Mouse (Mus musculus): ENCODE data around the gene Hist1h2ah. TPM values are rescaled to one million over a fixed set of nuclear protein-coding genes. Genes with fewer than 3 reads are reported as not detected.

The Hist1h2ah gene
- polyA plus RNA-seq (2017; shearing (Covaris generic)) = not detected

GRCm38 (mm10) chr13:22035267-22036148 is at the start of gene Hist1h2ah, which contains the start of gene Hist1h2bk:
Hist1h2ah (minus strand) TSS chr13:22035568.
Hist1h2bk (plus strand) TSS chr13:22035870.

GRCm38 (mm10) chr13:22084140-22084539 is 48.8 kb upstream of the Hist1h2ah start, which contains the start of gene Vmn1r188:
Vmn1r188 (plus strand) TSS chr13:22084440.

DNA sequence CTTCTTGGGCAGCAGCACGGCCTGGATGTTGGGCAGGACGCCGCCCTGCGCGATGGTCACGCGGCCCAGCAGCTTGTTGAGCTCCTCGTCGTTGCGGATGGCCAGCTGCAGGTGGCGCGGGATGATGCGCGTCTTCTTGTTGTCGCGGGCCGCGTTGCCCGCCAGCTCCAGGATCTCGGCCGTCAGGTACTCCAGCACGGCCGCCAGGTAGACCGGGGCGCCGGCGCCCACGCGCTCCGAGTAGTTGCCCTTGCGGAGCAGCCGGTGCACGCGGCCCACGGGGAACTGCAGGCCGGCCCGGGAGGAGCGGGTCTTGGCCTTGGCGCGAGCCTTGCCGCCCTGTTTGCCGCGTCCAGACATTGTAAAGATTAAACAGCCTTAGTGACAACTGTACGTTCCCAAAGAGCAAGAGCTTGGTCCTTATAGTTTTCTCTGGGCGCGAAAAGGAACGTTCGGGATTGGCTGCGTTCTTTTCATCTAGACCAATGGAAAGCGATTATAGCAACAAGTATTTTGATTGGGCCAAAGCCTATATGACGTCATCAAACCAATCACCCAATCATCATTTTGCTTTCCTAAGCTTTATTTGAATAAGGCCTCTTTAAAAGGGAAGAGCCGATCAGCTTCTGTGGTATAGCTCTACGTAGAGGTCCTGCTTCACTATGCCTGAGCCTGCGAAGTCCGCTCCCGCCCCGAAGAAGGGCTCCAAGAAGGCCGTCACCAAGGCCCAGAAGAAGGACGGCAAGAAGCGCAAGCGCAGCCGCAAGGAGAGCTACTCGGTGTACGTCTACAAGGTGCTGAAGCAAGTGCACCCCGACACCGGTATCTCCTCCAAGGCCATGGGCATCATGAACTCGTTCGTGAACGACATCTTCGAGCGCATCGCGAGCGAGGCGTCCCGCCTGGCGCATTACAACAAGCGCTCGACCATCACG is 7.5 kb upstream of the Hist1h2ah start, which contains the start of the genes Hist1h2ag and Hist1h2bj:
Gene Hist1h2ag (minus strand): TSS at position 377 of the 935 bp plus-strand sequence.
Gene Hist1h2bj (plus strand): TSS at position 647 of the 935 bp plus-strand sequence.

DNA sequence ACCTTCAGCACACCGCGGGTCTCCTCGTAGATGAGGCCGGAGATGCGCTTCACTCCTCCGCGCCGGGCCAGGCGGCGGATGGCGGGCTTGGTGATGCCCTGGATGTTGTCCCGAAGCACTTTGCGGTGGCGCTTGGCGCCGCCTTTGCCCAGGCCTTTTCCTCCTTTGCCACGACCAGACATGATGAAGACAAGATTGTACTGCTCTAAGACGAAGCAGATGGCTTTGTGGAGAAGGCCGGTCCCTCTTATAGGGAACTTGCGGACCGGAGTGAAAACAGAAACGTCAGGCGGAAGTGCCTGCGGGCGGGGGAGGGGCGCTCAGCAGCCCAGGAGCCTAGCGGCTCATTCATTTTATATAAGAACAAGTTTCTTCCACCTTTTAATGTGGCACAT is 5.8 kb upstream of the Hist1h2ah start, which contains the start of gene Hist1h4i:
Gene Hist1h4i (minus strand): TSS at position 221 of the 395 bp plus-strand sequence.

DNA sequence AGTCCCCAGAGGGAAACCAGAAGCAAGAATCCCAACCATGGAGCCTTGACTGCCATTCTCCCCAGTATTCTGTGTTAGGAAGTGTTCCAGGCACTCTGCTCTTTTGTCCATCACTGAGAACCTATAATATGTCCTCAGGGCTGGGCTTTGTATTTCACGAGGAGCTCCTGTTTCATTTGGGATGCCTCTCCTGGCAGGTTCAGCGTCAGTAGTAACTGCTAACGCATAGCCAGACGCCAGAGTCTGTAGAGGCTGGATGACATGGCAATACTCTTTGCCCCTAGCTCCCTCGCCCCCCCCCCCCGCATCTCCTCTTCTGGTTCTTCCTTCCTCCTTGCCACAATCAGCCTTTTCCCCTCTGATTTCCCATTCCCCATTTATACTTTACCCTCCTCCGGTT is 25.7 kb downstream of the Hist1h2ah start, which contains the start of gene Prss16:
Gene Prss16 (minus strand): TSS at position 101 of the 400 bp plus-strand sequence.

Other genes with a start within 250 kb of the Hist1h2ah start
- 0.99 TPM for gene Hist1h2an, start 248.3 kb downstream of the Hist1h2ah start, polyA plus RNA-seq (2017; shearing (Covaris generic))
- not detected for gene Hist1h2bp, start 248.1 kb downstream of the Hist1h2ah start, polyA plus RNA-seq (2017; shearing (Covaris generic))
- 5.0 TPM for gene Hist1h2bq, start 225.4 kb downstream of the Hist1h2ah start, polyA plus RNA-seq (2017; shearing (Covaris generic))
- gene Hist1h2ao, start 225.1 kb downstream of the Hist1h2ah start, polyA plus RNA-seq (2017; shearing (Covaris generic)) = not detected
- gene Hist1h4m, start 223.8 kb downstream of the Hist1h2ah start, polyA plus RNA-seq (2017; shearing (Covaris generic)) = 36.0 TPM
- 18.1 TPM for gene Hist1h4n, start 203.4 kb downstream of the Hist1h2ah start, polyA plus RNA-seq (2017; shearing (Covaris generic))
- 144 TPM for gene Hist1h2ap, start 202.1 kb downstream of the Hist1h2ah start, polyA plus RNA-seq (2017; shearing (Covaris generic))
- gene Hist1h2br, start 201.8 kb downstream of the Hist1h2ah start, polyA plus RNA-seq (2017; shearing (Covaris generic)) = 5.0 TPM
- not detected for gene Zfp184, start 90.5 kb downstream of the Hist1h2ah start, polyA plus RNA-seq (2017; shearing (Covaris generic))
- not detected for gene Pom121l2, start 54.4 kb downstream of the Hist1h2ah start, polyA plus RNA-seq (2017; shearing (Covaris generic))
- 0.57 TPM for gene Prss16, start 25.8 kb downstream of the Hist1h2ah start, polyA plus RNA-seq (2017; shearing (Covaris generic))
- 0.47 TPM for gene Hist1h2bk, start 302 bp upstream of the Hist1h2ah start, polyA plus RNA-seq (2017; shearing (Covaris generic))
- gene Hist1h4i, start 5.8 kb upstream of the Hist1h2ah start, polyA plus RNA-seq (2017; shearing (Covaris generic)) = 9.4 TPM
- 0.59 TPM for gene Hist1h2ag, start 7.4 kb upstream of the Hist1h2ah start, polyA plus RNA-seq (2017; shearing (Covaris generic))
- 2.6 TPM for gene Hist1h2bj, start 7.6 kb upstream of the Hist1h2ah start, polyA plus RNA-seq (2017; shearing (Covaris generic))
- not detected for gene Vmn1r188, start 48.9 kb upstream of the Hist1h2ah start, polyA plus RNA-seq (2017; shearing (Covaris generic))
- not detected for gene Vmn1r189, start 70.3 kb upstream of the Hist1h2ah start, polyA plus RNA-seq (2017; shearing (Covaris generic))
- gene Vmn1r191, start 148.4 kb upstream of the Hist1h2ah start, polyA plus RNA-seq (2017; shearing (Covaris generic)) = not detected
- not detected for gene Vmn1r192, start 155.6 kb upstream of the Hist1h2ah start, polyA plus RNA-seq (2017; shearing (Covaris generic))
- 0.02 TPM for gene Vmn1r193, start 187.6 kb upstream of the Hist1h2ah start, polyA plus RNA-seq (2017; shearing (Covaris generic))
- gene Vmn1r194, start 208.6 kb upstream of the Hist1h2ah start, polyA plus RNA-seq (2017; shearing (Covaris generic)) = not detected
- gene Vmn1r195, start 235.0 kb upstream of the Hist1h2ah start, polyA plus RNA-seq (2017; shearing (Covaris generic)) = not detected